Mouse (Mus musculus) colon, adult 2 months (tissue): ENCODE results near the gene Gm45194. TPM values are rescaled to one million over a fixed set of nuclear protein-coding genes. Genes with fewer than 3 reads are reported as not detected.

ENCODE experiments used
- polyA plus RNA-seq: library from polyadenylated mRNA; depleted of rRNA; stranded (reverse); fragments of >200 nt; gene quantifications from 2 replicates; pipeline ENCODE4 v1.2.3, GENCODE M21; 2012; rRNA removed

Gene Gm45194
- polyA plus RNA-seq: not detected in 2 replicates

GRCm38 (mm10) chrX:111891089-111891488, at the start of gene Gm45194:
Gene Gm45194 (plus strand): TSS chrX:111891389.

GRCm38 (mm10) chrX:112010707-112011106, 119.5 kb downstream of the Gm45194 start, which contains the start of gene Tex16:
Gene Tex16 (plus strand): TSS chrX:112011007.

GRCm38 (mm10) chrX:112238749-112239148, 347.6 kb downstream of the Gm45194 start, which contains the start of gene 4933403O08Rik:
Gene 4933403O08Rik (plus strand): TSS chrX:112239049.

Other genes with a start within 250 kb of the Gm45194 start
- gene Hdx, start 194.3 kb upstream of the Gm45194 start, polyA plus RNA-seq: 0.02 and 0.05 TPM in 2 replicates
- not detected in 2 replicates for gene Tex16, start 119.6 kb downstream of the Gm45194 start, polyA plus RNA-seq